Mouse (Mus musculus) hindbrain, postnatal 0 days (tissue): ENCODE results near the gene Ranbp3. TPM values are rescaled to one million over a fixed set of nuclear protein-coding genes. Genes with fewer than 3 reads are reported as not detected.

Experiments
- ATAC-seq: fragments of 200-750 bp; cut with Nextera tagmentation; 2 replicates; pipeline ENCODE4 v1.8.0; 2017; ENCODE audit warnings: mild to moderate bottlenecking, moderate TSS enrichment, moderate library complexity
- DNase-seq: peaks from one replicate; pipeline ENCODE4 v3.0.0-alpha.2; 2015; ENCODE audit warnings: low spot score
- H3K27ac ChIP-seq: fragments of 300-500 bp; sonication (generic); 2 replicates; pipeline ENCODE4 v1.5.1; 2014; ENCODE audit warnings: mild to moderate bottlenecking
- H3K27me3 ChIP-seq: fragments of 300-500 bp; sonication (generic); 2 replicates; pipeline ENCODE4 v1.6.1; 2014; ENCODE audit warnings: low read length, mixed read lengths; ENCODE audit not compliant: insufficient read depth
- H3K36me3 ChIP-seq: fragments of 300-500 bp; sonication (generic); 2 replicates; pipeline ENCODE4 v1.6.1; 2014; ENCODE audit warnings: low read length, mixed read lengths; ENCODE audit not compliant: insufficient read depth
- H3K4me1 ChIP-seq: fragments of 300-500 bp; sonication (generic); 2 replicates; pipeline ENCODE4 v1.6.1; 2014; ENCODE audit warnings: antibody characterized with exemption, low read length, mixed read lengths; ENCODE audit not compliant: insufficient read depth
- H3K4me2 ChIP-seq: fragments of 300-500 bp; sonication (generic); 2 replicates; pipeline ENCODE4 v1.6.1; 2014; ENCODE audit warnings: low read depth, mild to moderate bottlenecking, low read length, moderate library complexity, mixed read lengths
- H3K4me3 ChIP-seq: fragments of 300-500 bp; sonication (generic); 2 replicates; pipeline ENCODE4 v1.5.1; 2014; ENCODE audit warnings: low read length
- H3K9ac ChIP-seq: fragments of 300-500 bp; sonication (generic); replicated peaks from 2 replicates; pipeline ENCODE4 v1.6.1; 2014; ENCODE audit warnings: mild to moderate bottlenecking, low read length, moderate library complexity, mixed read lengths
- H3K9me3 ChIP-seq: fragments of 300-500 bp; sonication (generic); 2 replicates; pipeline ENCODE4 v1.6.1; 2016; ENCODE audit warnings: low read length, mixed read lengths
- CTCF ChIP-seq: IDR thresholded peaks from 2 replicates; pipeline ENCODE4 v1.5.1; 2016; ENCODE audit warnings: antibody characterized with exemption, control low read depth, low read depth
- WGBS: fragments of 180-500 bp; shearing (Covaris S2); extraction: QIAGEN DNeasy Blood & Tissue Kit; methylation state at CpG from one replicate; pipeline ENCODE4 v1.1.7; 2014; 5-methylcytosine and 5-hydroxymethylcytosine counted together
- polyA plus RNA-seq: library from polyadenylated mRNA; unstranded; fragments of >200 nt; fragmentation: Nextera tagmentation; extraction: Ambion mirVana; gene quantifications from 2 replicates; pipeline ENCODE4 v1.2.1, GENCODE M21; 2015
- total RNA-seq: library from RNA; depleted of rRNA; stranded (reverse); fragments of >200 nt; gene quantifications from 2 replicates; pipeline ENCODE4 v1.2.3, GENCODE M21; 2014

Gene Ranbp3
- total and polyA plus RNA-seq, 2 experiments from 2014 or later, result 88.7 to 121 TPM

- H3K9ac ChIP-seq, result no peak overlapping the region
- 79% methylated on average over 10 of the region's 10 CpGs for WGBS
- no peak for TF ChIP-seq CTCF
- no peaks in the 10 kb centered on the region for H3K27me3 ChIP-seq
- DNase-seq, result no peak
- no peak overlapping the region for H3K4me3 ChIP-seq
- no peak overlapping the region for H3K4me2 ChIP-seq
- H3K27ac ChIP-seq, result no peak overlapping the region
- ATAC-seq, result no peak
- H3K4me1 ChIP-seq, result no peaks in the 10 kb centered on the region
- no peaks in the 10 kb centered on the region for H3K36me3 ChIP-seq
- no peaks in the 10 kb centered on the region for H3K9me3 ChIP-seq
Observed at GRCm38 (mm10) chr17:56738221-56738620, 65.1 kb downstream of the Ranbp3 start.

- Histone ChIP-seq H3K9me3 (no peaks in the 10 kb centered on the region), H3K4me3 (no peak overlapping the region), H3K27me3 (no peaks in the 10 kb centered on the region), H3K9ac (no peak overlapping the region), H3K4me2 (no peak overlapping the region), H3K4me1 (no peaks in the 10 kb centered on the region), H3K36me3 (no peaks in the 10 kb centered on the region), H3K27ac (no peak overlapping the region)
- TF ChIP-seq CTCF, result no peak
- ATAC-seq (no peak), DNase-seq (no peak)
- WGBS, result 80% methylated on average over 17 of the region's 17 CpGs
Observed at GRCm38 (mm10) chr17:56740118-56740787, 67.2 kb downstream of the Ranbp3 start.

GRCm38 (mm10) chr17:56740788-56741160, 67.7 kb downstream of the Ranbp3 start:
- Histone ChIP-seq H3K27ac (no peak overlapping the region), H3K36me3 (no peaks in the 10 kb centered on the region), H3K4me1 (no peaks in the 10 kb centered on the region), H3K4me3 (no peak overlapping the region), H3K4me2 (no peak overlapping the region), H3K9ac (no peak overlapping the region), H3K27me3 (no peaks in the 10 kb centered on the region), H3K9me3 (no peaks in the 10 kb centered on the region)
- ATAC-seq, result no peak
- WGBS, result 84% methylated on average over 17 of the region's 17 CpGs
- DNase-seq, result no peak
- TF ChIP-seq CTCF, result no peak

GRCm38 (mm10) chr17:56744173-56744572, 71.1 kb downstream of the Ranbp3 start:
- no peaks in the 10 kb centered on the region for H3K36me3 ChIP-seq
- no peak overlapping the region for H3K27ac ChIP-seq
- 62% methylated on average over 5 of the region's 5 CpGs for WGBS
- no peaks in the 10 kb centered on the region for H3K4me1 ChIP-seq
- H3K9ac ChIP-seq, result no peak overlapping the region
- no peak for TF ChIP-seq CTCF
- ATAC-seq, result no peak
- H3K4me3 ChIP-seq, result no peak overlapping the region
- no peak overlapping the region for H3K4me2 ChIP-seq
- no peak for DNase-seq
- no peaks in the 10 kb centered on the region for H3K27me3 ChIP-seq
- H3K9me3 ChIP-seq, result no peaks in the 10 kb centered on the region

GRCm38 (mm10) chr17:56751404-56752072, 78.4 kb downstream of the Ranbp3 start:
- Histone ChIP-seq H3K4me1 (no peaks in the 10 kb centered on the region), H3K36me3 (no peaks in the 10 kb centered on the region), H3K9me3 (no peaks in the 10 kb centered on the region), H3K9ac (no peak overlapping the region), H3K4me2 (peak overlapping the region; percentile 42), H3K4me3 (peak overlapping the region; percentile 30), H3K27ac (no peak overlapping the region), H3K27me3 (peaks cover 42% of the 10 kb centered on the region)
- peak; percentile 85 for DNase-seq
- peak; percentile 81 for ATAC-seq
- no peak for TF ChIP-seq CTCF
- WGBS, result 20% methylated on average over 69 of the region's 71 CpGs

- peaks cover 54% of the 10 kb centered on the region for H3K27me3 ChIP-seq
- ATAC-seq, result no peak
- no peak overlapping the region for H3K4me3 ChIP-seq
- H3K36me3 ChIP-seq, result no peaks in the 10 kb centered on the region
- H3K9ac ChIP-seq, result no peak overlapping the region
- TF ChIP-seq CTCF, result no peak
- no peak overlapping the region for H3K27ac ChIP-seq
- no peaks in the 10 kb centered on the region for H3K9me3 ChIP-seq
- H3K4me1 ChIP-seq, result peaks cover 7% of the 10 kb centered on the region
- DNase-seq, result no peak
- 20% methylated on average over 15 of the region's 15 CpGs for WGBS
- no peak overlapping the region for H3K4me2 ChIP-seq
Observed at GRCm38 (mm10) chr17:56753452-56753851, 80.4 kb downstream of the Ranbp3 start.
